Mouse (Mus musculus): ENCODE data around the gene D630039A03Rik. TPM values are rescaled to one million over a fixed set of nuclear protein-coding genes. Genes with fewer than 3 reads are reported as not detected.
"Not testable (repeated sequence)": the region's sequence is repeated elsewhere in the genome, so short reads cannot be mapped to it uniquely, and the experiment has no call there.

The D630039A03Rik gene
- total RNA-seq, 2 experiments from 2014 or later: 0.20 to 0.43 TPM

DNA sequence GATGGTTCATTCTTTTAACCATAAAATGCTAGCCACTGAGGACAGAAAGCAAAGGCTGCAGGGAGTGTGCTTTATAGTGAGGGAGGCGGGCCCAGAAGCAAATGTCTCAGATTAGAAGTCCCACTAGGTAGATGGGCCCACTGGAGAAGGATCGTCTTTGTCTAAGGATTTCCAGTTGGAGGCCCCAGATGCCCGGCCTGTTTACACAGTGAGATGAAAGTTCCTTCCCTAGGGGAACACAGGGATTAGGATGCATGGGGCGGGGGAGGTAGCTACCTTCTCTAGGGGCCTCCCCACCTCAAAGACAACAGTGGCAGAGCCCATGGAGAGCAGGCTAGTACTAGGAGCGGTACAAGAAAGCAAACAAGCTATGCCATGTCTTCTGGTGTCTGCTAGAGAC, 21.0 kb downstream of the D630039A03Rik start:
- intact Hi-C loops (cut with DNase I): no loop called here
- DNase-seq: no peak

DNA sequence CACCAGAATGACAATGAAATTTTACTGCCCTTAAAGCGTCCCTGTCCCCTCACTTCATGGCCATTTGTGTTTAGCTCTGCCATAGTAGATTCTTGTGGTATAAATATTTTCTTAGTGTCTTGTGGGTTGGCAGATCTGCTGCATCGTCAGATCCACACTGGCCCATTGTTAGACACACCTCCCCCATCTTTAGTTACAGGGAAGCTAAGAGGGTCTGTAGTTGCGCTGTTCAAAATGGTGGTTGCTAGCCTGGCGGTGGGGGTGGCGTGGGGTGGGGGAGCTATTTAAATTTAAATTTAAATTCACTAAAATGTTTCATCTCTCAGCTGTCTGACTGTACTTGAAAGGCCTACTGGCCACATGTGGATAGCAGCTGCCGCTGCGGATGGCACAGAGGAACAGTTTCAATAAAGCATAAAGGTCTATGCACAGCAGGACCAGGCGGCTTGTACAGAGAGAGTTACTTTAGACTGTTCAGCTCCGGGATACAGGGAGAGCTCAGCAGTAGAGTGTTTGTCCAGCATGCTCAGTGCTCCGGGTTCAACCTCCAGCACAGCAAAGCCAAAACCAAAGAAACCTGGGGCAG, 24.0 kb downstream of the D630039A03Rik start:
- intact Hi-C loops (cut with DNase I): no loop called here
- DNase-seq: no peak

DNA sequence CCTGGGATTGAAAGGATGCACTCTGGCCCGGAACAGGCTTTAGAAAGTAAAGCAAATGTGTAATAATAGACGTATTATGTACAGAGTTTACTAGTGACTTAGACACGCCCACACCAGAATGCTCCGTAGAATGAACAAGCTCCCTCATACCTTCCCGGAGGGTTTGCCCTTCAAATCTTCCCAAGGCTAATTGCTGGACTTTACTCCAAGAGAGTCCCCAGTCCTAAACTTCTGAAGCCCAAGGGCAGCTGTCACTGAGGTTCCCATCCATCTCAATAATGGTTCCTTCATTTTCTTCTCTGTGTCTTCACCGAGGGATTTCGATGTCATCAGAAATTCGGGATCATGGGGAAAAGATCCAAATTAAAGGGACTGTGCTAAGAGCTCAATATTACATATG, 26.3 kb downstream of the D630039A03Rik start:
- intact Hi-C loops (cut with DNase I): no loop called here
- DNase-seq: no peak

DNA sequence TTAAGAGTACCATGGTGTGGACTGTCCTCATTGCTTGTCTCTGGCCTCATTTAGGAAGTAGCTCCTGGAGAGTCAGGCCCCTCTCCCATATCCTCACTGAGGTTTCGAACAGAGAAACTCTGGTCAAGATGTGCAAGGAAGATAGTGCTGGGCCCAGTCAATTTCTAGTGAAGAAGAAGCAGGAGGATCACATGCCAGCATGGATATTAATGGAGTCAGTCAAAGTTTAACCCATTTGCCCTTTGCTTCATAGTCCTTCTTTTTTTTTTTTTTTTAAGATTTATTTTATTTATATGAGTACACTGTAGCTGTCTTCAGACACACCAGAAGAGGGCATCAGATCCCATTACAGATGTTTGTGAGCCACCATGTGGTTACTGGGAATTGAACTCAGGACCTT, 27.1 kb downstream of the D630039A03Rik start:
- intact Hi-C loops (cut with DNase I); DNase-seq: not testable (repeated sequence)

DNA sequence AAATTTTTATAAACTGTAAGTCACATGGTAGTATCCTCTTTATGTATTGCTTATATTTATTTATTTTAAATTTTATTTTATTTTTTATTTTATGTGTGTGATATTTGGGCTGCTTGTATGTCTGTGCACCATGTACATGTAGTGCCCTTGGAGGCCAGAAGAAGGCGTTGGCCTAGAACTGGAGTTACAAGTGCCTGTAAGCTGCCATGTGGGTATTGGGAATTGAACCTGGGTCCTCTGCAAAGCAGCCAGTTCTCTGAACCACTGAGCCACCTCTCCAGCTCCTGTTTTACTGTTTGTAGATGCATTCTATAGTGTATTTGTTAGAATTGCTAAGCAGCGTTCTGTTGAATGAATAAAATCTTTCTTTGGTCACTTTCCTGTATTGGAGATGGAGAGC, 27.9 kb downstream of the D630039A03Rik start:
- intact Hi-C loops (cut with DNase I): no loop called here
- no peak for DNase-seq

DNA sequence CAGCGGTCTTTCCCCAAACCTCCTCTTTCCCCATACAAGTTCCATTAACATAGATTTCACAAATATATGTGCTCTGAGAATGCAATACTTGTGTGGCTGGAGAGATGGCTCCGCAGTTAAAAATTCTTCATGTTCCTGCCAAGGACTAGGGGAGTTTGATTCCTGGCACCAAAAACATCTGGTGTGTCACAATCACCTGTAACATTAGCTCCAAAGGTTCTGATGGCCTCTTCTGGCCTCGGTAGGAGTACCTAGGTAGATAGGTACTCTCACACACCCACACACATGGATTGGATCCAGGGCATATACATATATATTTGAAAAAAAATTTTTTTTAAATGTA, 29.2 kb downstream of the D630039A03Rik start:
- intact Hi-C loops (cut with DNase I): no loop called here
- DNase-seq: no peak

DNA sequence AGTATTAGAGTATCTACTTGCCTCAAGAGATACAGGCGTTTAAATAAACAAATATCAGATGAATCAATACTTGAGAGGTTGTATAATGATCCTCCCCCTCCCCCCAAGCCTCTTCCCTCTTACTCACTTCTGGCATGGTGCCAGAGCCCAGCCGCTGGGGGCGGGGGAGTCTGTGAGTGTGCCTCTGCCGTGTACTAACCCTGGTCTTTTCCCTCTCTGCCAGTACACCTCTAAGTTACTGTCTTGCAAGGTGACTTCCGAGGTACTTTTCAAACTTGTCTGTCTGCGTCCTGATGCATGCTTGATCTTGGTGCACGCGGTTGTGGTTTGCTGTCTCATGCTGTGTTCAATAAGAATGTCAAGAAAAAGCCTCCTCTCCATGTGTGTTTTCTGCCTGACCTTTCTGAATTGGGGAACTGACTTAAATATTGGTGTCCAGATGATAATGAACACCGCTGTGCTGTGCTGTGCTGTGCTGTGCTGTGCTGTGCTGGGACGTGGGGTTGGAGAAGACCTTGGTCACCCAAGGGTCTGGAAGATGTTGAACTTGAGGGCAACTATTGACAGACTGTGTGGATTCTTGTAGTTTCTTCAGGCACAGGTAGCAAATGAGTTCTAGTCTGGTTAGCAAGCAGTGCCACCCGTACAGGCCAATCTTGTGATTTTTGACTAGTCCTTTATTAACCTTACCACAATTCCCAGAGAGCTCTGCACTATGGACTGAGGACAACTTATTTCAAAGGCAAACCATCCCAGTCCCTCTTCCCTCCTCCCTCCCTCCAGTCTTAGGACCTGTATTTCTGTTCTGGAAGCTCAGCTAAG, 29.8 kb downstream of the D630039A03Rik start:
- DNase-seq: peak; percentile 48 to 52
- intact Hi-C loops (cut with DNase I): no loop called here

DNA sequence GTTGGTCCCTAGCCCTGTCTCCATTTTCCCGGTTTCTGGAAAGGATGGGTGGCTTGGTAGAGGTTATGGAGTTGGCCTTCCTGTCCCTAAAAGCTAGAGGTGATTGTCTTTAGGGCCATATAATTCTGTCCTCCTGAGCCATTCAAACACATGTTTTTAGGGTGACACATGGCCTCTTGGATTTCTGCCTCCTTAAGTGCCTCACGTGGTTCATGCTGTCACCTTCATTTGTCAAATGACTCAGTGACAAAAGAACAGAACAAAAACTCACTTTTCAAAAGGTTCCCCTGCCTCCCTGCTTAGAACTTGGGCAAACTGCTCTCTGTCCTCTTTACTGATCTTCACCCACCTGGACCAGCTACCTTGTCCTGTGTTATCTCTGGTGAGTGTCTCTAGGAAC, 30.9 kb downstream of the D630039A03Rik start:
- intact Hi-C loops (cut with DNase I): no loop called here
- no peak for DNase-seq

DNA sequence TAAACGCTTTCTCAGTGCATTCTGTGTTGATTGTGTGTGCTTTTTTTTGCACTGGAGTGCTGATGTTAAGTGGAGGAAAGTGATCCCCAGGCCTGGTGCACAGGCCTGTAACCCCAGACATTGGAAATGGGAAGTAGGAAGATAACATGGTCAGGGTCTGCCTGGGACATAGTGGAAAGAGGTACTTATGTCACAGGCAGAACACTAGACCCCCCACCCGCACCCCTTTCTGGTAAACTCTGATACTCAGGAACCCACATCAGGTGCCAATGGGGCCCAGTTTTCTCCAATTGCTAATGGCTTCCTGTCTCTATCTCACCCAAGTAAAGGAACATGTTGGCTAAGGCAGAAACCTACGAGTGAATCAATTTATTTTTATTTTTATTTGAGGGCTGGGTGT, 31.6 kb downstream of the D630039A03Rik start:
- intact Hi-C loops (cut with DNase I): loop anchor here (5.0 kb wide), 1 partner anchor 37 kb away; no protein-coding TSS in a partner anchor
- no peak for DNase-seq

DNA sequence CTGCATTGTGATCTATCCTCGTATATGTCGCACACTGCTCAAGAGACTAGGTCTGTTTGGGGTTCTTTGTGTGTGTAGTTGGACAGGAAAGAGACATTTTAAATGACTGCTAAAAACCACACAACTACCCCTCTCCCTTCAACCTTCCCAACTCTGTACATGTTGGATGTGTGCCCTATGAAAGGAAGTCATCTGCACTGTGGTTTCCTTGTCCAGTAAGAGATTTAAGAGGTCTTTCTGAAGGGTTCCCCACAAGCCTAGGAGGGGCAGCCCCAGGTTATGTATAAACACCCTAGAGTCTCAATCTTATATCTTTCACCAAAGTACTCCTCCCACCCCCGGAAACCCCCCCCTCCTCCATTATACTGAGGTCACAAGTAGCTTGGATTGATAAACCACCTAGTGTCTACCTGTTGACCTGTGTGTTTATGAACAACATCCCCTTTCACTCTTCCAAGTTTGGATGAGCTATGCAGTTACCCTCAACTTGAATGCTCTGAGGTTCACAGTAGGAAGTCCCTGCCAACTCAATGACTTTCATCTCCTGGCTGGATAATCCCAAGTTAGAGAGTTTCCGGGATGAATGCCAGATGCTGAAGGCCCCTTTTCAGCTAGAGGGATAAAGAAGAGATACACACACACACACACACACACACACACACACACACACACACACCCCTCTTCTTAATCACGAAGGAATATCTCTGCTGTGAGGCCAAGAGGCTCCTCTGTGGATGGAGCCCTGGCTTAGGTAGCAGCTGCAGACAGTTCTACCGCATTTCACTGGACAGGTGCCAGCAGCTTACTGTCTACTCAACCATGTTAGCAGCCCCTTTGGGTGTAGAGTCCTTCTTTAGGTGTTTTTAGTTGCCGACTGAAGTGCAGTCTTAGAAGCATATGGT, 32.3 kb downstream of the D630039A03Rik start:
- intact Hi-C loops (cut with DNase I): loop anchor here (5.0 kb wide), 1 partner anchor 36 kb away; no protein-coding TSS in a partner anchor
- peak in 1 of 2 experiments; percentile 55 for DNase-seq

DNA sequence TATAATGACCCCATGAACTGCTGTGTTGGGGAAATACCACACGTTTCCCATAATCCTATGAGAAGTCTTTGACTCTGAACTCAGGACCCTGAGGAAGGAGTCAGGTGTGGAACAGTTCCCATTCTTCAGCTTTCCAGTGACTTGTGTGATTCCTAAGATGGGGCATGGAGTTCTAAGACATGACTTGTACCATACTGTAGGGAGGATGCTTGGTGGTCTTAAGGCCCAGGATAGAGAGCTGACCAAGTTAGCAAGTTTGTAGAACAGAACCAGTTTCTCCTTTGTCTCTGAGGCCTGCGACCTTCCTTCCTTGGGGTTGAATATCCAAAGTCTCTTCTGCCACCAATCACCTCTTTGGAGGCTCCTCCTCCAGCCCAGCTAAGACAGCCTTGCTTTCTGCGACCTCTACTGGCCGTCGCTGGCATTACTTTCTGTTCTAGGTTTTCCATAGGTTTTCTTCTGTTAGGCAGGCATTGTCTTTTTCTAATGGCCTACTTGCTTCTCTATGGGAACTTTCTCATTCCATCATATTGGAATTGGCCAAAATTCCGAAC, 36.2 kb downstream of the D630039A03Rik start:
- peak; percentile 83 to 88 for DNase-seq
- intact Hi-C loops (cut with DNase I): loop anchor here (2.0 to 5.0 kb wide), 2 partner anchors 33 to 207 kb away; no protein-coding TSS in a partner anchor

DNA sequence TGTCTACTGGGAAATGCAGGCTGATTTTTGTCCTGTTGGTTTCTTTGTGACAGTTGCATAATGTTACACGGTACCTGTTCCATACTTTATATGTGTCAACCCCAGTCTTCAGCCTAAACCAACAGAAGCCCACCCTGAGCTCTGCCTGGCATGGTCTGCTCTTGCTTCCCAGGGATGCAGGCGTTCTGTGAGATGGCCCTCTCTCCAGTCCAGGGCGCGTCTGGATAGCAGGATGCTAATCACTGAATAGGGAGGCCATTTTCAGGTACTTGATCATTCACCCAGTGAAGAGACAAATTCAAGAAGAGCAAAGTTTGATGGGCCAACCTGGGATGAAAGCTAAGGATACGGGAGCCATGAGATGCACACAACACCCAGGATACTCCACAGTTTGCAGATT, 37.0 kb downstream of the D630039A03Rik start:
- intact Hi-C loops (cut with DNase I): no loop called here

DNA sequence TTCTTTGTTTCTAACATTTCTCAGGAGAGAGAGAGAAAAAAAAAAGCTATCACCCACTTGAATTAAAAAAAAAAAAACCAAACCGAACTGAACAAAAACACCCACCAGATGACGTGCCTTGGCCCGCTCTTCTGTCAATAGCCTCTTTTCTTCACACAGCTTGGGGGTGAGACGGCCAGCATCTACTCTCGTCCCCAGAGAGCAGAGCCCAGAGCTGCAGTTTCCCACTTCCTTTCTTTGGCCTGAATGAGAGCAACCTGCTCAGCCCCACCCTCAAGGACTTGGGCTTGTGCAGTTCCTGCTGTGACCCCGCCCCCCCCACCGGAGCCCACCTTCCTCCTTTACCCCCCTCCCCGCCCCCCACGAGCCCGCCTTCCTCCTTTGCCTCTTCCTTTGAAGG, 48.6 kb downstream of the D630039A03Rik start:
- DNase-seq: no peak
- intact Hi-C loops (cut with DNase I): no loop called here

More for the DNA sequence above, 37.0 kb downstream of the D630039A03Rik start:
- no peak for DNase-seq

DNA sequence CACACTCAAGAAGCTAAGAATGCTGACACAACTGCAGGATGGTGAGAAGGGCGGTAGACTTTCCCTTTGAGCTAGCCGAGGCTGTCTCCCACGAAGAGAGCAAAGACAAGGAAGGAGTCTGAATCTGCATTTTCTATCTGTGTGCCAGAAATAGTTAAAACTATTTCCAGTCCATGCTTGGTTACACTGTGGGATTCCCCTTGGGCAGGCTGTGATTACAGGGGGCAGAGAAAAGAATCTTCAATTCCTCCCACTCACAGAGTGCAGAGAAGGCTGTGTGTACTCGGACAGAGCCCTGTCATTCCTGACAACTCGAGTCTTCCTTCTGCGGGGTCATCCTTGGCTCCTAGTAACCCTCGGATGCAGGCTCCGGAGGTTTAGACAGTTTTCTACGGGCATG, 49.1 kb downstream of the D630039A03Rik start:
- intact Hi-C loops (cut with DNase I): no loop called here
- no peak for DNase-seq

DNA sequence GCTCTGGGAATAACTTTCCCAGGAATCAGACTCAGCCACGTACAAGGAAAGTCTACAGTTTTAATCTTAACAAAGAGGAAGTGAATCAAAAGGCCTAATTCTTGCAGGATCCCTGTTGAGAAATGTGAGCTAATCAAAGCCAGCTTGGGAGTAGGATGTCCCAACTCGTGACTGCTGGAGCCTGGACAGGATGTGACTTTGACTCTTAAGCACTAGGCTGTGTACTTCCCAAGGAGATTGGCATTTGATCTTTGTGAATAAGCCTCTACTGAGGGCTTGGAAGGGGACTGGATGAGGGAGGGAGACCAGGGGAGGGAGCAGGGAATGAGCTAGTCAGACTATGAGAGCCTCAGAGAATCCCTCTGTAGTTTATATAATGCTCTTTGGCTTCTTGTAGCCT, 50.0 kb downstream of the D630039A03Rik start:
- DNase-seq: peak; percentile 43 to 55
- intact Hi-C loops (cut with DNase I): no loop called here

DNA sequence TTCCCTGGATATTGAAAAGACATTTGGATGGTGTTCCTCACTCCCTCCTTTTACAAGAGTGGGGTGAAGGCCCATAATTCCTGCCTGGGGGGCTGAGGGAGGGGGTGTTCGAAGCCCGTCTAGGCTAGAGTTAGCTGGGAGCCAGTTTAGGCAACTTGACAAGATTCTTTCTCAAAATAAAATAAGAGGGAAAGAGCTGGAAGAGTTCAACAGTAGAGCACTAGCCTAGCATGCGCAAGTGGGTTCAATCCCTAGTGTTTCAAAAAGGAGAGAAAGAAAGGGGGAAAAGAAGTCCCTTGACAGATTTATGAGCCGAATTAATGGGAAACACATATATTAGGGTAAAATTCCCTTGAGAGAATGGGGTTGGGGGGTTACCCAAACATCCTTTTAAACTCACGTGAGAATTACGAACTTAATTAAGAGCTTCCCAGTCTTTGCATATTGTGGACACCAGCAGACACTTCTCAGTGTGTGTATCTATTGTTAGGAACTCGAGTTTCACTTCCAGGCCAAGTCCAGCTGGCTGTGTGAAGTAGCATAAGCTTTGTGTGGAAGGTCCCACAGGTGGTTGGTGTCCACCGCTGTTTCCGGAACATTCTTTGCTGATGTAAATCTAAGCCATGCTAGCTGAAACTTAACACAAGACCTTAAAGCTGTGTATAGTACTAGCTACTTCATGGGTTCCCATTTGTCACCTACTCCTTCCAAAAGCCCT, 53.7 kb downstream of the D630039A03Rik start:
- no peak for DNase-seq
- intact Hi-C loops (cut with DNase I): loop anchor here (5.0 kb wide), 1 partner anchor 80 kb away; no protein-coding TSS in a partner anchor

DNA sequence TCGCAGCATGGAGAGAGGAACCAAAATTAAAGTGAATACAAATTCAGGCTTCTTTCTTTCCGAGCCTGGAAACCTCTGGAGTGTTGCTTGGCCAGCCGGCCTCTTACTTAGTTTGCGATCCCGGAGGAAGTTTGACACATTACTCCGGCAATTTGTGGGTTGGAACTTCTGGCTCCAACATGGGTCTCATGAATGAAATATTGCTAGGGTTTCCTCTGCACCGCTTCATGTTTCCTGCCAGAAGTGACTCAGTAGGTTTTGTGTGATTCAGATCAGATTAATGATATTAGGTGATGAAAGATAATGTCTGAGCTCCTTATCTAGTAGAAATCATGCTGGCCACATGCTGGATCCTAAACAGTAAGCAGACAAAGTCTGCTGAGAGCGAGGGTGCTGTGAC, 54.2 kb downstream of the D630039A03Rik start:
- no peak for DNase-seq
- intact Hi-C loops (cut with DNase I): loop anchor here (5.0 kb wide), 1 partner anchor 80 kb away; no protein-coding TSS in a partner anchor

DNA sequence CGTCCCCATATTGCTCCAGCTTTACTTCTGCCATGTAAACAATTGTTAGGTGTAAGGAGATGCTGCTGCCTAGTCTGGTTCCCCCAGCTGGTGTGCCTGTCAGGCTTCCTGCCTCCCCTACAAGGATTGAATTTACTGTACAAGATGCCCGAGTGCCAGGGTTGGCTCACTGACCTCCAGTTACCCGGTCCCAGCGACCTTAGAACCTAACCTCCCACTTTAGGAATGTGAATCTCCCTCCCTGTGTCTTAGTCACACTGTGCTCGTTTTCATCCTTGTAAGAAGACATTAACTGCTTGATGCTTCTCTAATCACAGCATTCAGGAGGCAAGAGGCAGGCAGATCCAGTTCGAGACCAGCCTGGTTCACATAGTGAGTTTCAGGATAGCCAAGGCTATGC, 54.9 kb downstream of the D630039A03Rik start:
- DNase-seq: no peak
- intact Hi-C loops (cut with DNase I): loop anchor here (5.0 kb wide), 1 partner anchor 79 kb away; no protein-coding TSS in a partner anchor

DNA sequence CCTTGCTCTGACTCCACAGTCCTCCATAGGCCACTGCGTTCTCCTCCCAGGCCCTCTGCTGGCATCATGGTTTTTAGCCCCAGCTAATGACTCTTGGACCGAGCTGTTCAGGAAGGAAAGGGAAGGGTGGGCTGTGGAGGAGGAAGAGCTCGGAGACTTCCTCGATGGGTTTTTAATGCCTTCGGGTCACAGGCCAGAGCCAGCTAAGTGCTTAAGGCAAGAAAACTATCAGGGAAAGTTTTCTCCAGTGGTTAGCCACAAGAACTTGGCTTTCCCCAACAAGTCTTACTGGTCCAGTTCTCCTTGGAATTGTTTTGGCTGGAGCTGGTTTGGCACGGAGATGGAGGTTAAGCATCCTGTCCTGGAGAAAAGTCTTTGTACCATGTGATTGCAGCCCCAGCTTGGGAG, 55.9 kb downstream of the D630039A03Rik start:
- intact Hi-C loops (cut with DNase I): loop anchor here (5.0 kb wide), 1 partner anchor 78 kb away; no protein-coding TSS in a partner anchor
- peak; percentile 40 to 43 for DNase-seq

Data from heart, postnatal 14 days (tissue).